Mouse (Mus musculus) myocyte (in vitro differentiated cells): ENCODE results near the gene Hormad2. TPM values are rescaled to one million over a fixed set of nuclear protein-coding genes. Genes with fewer than 3 reads are reported as not detected.

Experiments used
- H3K27me3 ChIP-seq: one replicate; pipeline ENCODE4 v1.6.1; 2011; ENCODE audit not compliant: control insufficient read depth, insufficient read depth, insufficient read length
- H3K36me3 ChIP-seq: one replicate; pipeline ENCODE4 v1.6.1; 2011; ENCODE audit not compliant: control insufficient read depth, insufficient read depth
- H3K4me2 ChIP-seq: one replicate; pipeline ENCODE4 v1.6.1; 2011; ENCODE audit warnings: low read depth, control low read depth
- H3K4me3 ChIP-seq: one replicate; pipeline ENCODE4 v1.5.1; 2011; ENCODE audit warnings: mild to moderate bottlenecking, control low read depth, moderate library complexity
- H3K79me2 ChIP-seq: one replicate; pipeline ENCODE4 v1.6.1; 2011; ENCODE audit not compliant: control insufficient read depth, insufficient read depth
- H3ac ChIP-seq: one replicate; pipeline ENCODE4 v1.6.1; 2011; ENCODE audit not compliant: control insufficient read depth, insufficient read length
- CEBPB ChIP-seq: IDR thresholded peaks from 2 replicates; pipeline ENCODE4 v1.6.1; 2011; ENCODE audit warnings: mild to moderate bottlenecking, moderate library complexity; ENCODE audit not compliant: poor library complexity, insufficient read depth, severe bottlenecking
- E2F4 ChIP-seq: IDR thresholded peaks from one replicate; pipeline ENCODE4 v1.6.1; 2011; ENCODE audit warnings: mild to moderate bottlenecking, control low read depth, moderate library complexity; ENCODE audit not compliant: insufficient read depth
- MAX ChIP-seq: IDR thresholded peaks from one replicate; pipeline ENCODE4 v1.6.1; 2011; ENCODE audit warnings: low read depth, mild to moderate bottlenecking, control low read depth
- MYOD1 ChIP-seq, 3 experiments: IDR thresholded peaks; one replicate each; pipeline ENCODE4 v1.6.1; 2011; ENCODE audit warnings: control low read depth in 2 of 3, low read depth in 2 of 3, mild to moderate bottlenecking in 2 of 3, moderate library complexity in 1 of 3; ENCODE audit not compliant: insufficient read length in 2 of 3, control insufficient read depth in 1 of 3
- MYOG ChIP-seq, 3 experiments: IDR thresholded peaks; one replicate each; pipeline ENCODE4 v1.6.1; 2011; ENCODE audit warnings: control low read depth in 2 of 3, low read depth in 2 of 3, mild to moderate bottlenecking in 2 of 3; ENCODE audit not compliant: insufficient read length in 2 of 3, control insufficient read depth in 1 of 3, insufficient read depth in 1 of 3
- POLR2A ChIP-seq: IDR thresholded peaks from one replicate; pipeline ENCODE4 v1.6.1; 2011; ENCODE audit warnings: low read depth, mild to moderate bottlenecking, control low read depth, moderate library complexity; ENCODE audit not compliant: insufficient read length
- POLR2AphosphoS2 ChIP-seq: IDR thresholded peaks from one replicate; pipeline ENCODE4 v1.6.1; 2011; ENCODE audit warnings: low read depth, control low read depth; ENCODE audit not compliant: insufficient read length
- REST ChIP-seq: IDR thresholded peaks from one replicate; pipeline ENCODE4 v1.6.1; 2011; ENCODE audit warnings: mild to moderate bottlenecking, control low read depth, moderate library complexity; ENCODE audit not compliant: insufficient read depth, insufficient read length
- SRF ChIP-seq: IDR thresholded peaks from one replicate; pipeline ENCODE4 v1.6.1; 2011; ENCODE audit warnings: low read depth; ENCODE audit not compliant: control insufficient read depth, insufficient read length
- TCF12 ChIP-seq: IDR thresholded peaks from one replicate; pipeline ENCODE4 v1.6.1; 2011; ENCODE audit warnings: mild to moderate bottlenecking, control low read depth; ENCODE audit not compliant: poor library complexity, insufficient read depth, severe bottlenecking
- TCF3 ChIP-seq: IDR thresholded peaks from one replicate; pipeline ENCODE4 v1.6.1; 2011; ENCODE audit warnings: low read depth, control low read depth; ENCODE audit not compliant: insufficient read length
- USF1 ChIP-seq: IDR thresholded peaks from one replicate; pipeline ENCODE4 v1.6.1; 2011; ENCODE audit warnings: low read depth, mild to moderate bottlenecking, control low read depth, moderate library complexity
- polyA plus RNA-seq: library from polyadenylated mRNA; unstranded; fragments of >200 nt; fragmentation: generic; extraction: Trizol; gene quantifications from one replicate; pipeline ENCODE4 v1.2.1, GENCODE M21; 2012; ENCODE audit warnings: missing spikeins

Hormad2 gene
- polyA plus RNA-seq, 1 experiment, result 0.10 TPM

GRCm38 (mm10) chr11:4461154-4461553 lies 20.2 kb upstream of the Hormad2 start:
- no peak overlapping the region for H3ac ChIP-seq
- TF ChIP-seq MYOG (IDR thresholded peaks at IDR 0.05; ENCODE audit: control insufficient read depth in 1 of 3, insufficient read depth in 1 of 3, insufficient read length in 2 of 3, low read depth in 2 of 3) (no peak), POLR2AphosphoS2 (no peak), REST (peak; percentile 98), TCF12 (no peak), POLR2A (no peak)

GRCm38 (mm10) chr11:4460615-4461014 lies 19.7 kb upstream of the Hormad2 start:
- no peak overlapping the region for H3K4me2 ChIP-seq
- H3K27me3 ChIP-seq, result peaks cover 36% of the 10 kb centered on the region
- H3K36me3 ChIP-seq, result no peaks in the 10 kb centered on the region
- no peak overlapping the region for H3ac ChIP-seq
- no peak overlapping the region for H3K4me3 ChIP-seq
- TF ChIP-seq POLR2AphosphoS2 (no peak), MYOD1 (IDR thresholded peaks at IDR 0.05; ENCODE audit: control insufficient read depth in 1 of 3, insufficient read length in 2 of 3, low read depth in 2 of 3) (no peak), CEBPB (no peak), E2F4 (no peak), TCF12 (no peak)
- H3K79me2 ChIP-seq, result no peaks in the 10 kb centered on the region

More at GRCm38 (mm10) chr11:4461154-4461553, 20.2 kb upstream of the Hormad2 start:
- Histone ChIP-seq H3K27me3 (peaks cover 36% of the 10 kb centered on the region), H3K79me2 (no peaks in the 10 kb centered on the region), H3K4me3 (no peak overlapping the region), H3K36me3 (no peaks in the 10 kb centered on the region), H3K4me2 (no peak overlapping the region)

- no peak overlapping the region for H3ac ChIP-seq
- H3K27me3 ChIP-seq, result peaks cover 32% of the 10 kb centered on the region
- TF ChIP-seq MYOD1 (IDR thresholded peaks at IDR 0.05; ENCODE audit: control insufficient read depth in 1 of 3, insufficient read length in 2 of 3, low read depth in 2 of 3) (no peak), TCF12 (no peak), POLR2A (no peak), CEBPB (no peak)
- H3K4me2 ChIP-seq, result no peak overlapping the region
- no peaks in the 10 kb centered on the region for H3K36me3 ChIP-seq
- no peaks in the 10 kb centered on the region for H3K79me2 ChIP-seq
- no peak overlapping the region for H3K4me3 ChIP-seq
Observed at GRCm38 (mm10) chr11:4454895-4455535, 14.1 kb upstream of the Hormad2 start.

GRCm38 (mm10) chr11:4452467-4453184 lies 11.7 kb upstream of the Hormad2 start:
- peaks cover 10% of the 10 kb centered on the region for H3K27me3 ChIP-seq
- H3K79me2 ChIP-seq, result no peaks in the 10 kb centered on the region
- no peak overlapping the region for H3K4me3 ChIP-seq
- TF ChIP-seq SRF (no peak), TCF12 (no peak), E2F4 (no peak), REST (no peak), MYOD1 (IDR thresholded peaks at IDR 0.05; ENCODE audit: control insufficient read depth in 1 of 3, insufficient read length in 2 of 3, low read depth in 2 of 3) (no peak), POLR2A (no peak), USF1 (no peak), MAX (no peak), POLR2AphosphoS2 (no peak), MYOG (IDR thresholded peaks at IDR 0.05; ENCODE audit: control insufficient read depth in 1 of 3, insufficient read depth in 1 of 3, insufficient read length in 2 of 3, low read depth in 2 of 3) (no peak), CEBPB (no peak), TCF3 (no peak)
- no peak overlapping the region for H3ac ChIP-seq
- H3K4me2 ChIP-seq, result no peak overlapping the region
- H3K36me3 ChIP-seq, result no peaks in the 10 kb centered on the region

- peaks cover 4% of the 10 kb centered on the region for H3K27me3 ChIP-seq
- no peak overlapping the region for H3K4me2 ChIP-seq
- TF ChIP-seq REST (no peak), USF1 (no peak), POLR2A (no peak), SRF (no peak)
- H3K79me2 ChIP-seq, result no peaks in the 10 kb centered on the region
- no peaks in the 10 kb centered on the region for H3K36me3 ChIP-seq
- H3ac ChIP-seq, result no peak overlapping the region
- no peak overlapping the region for H3K4me3 ChIP-seq
Observed at GRCm38 (mm10) chr11:4451116-4451515, 10.2 kb upstream of the Hormad2 start.
